ENCODE assay signal across 10 mouse cellular contexts in genomic region chr5:123694468-123694867, GRCm38 (mm10). TPM values are rescaled to one million over a fixed set of nuclear protein-coding genes. Genes with fewer than 3 reads are reported as not detected.
DNase-seq lines count a peak whose midpoint lies in the region; ATAC-seq and TF ChIP-seq lines count a peak whose summit lies in the region.
"Had no signal": no experiment of that assay in that cellular context is flagged by ENCODE, and none has a peak within 500 bp of the region (broad histone marks: within the 10 kb centered on the region; RNA-seq: fewer than 3 reads in every experiment).

No protein-coding gene starts in this region.

- H3K4me2 ChIP-seq in liver, postnatal 0 days (ENCODE audit: low read depth, low read length) = no peak overlapping the region
- H3K4me2 ChIP-seq in liver, embryonic 12.5 days = no peak overlapping the region
- no peak overlapping the region for H3K4me2 ChIP-seq in intestine, embryonic 15.5 days (replicated peaks)
- no peak overlapping the region for H3K4me2 ChIP-seq in stomach, embryonic 16.5 days (ENCODE audit: low read depth, low read length)
- no peak overlapping the region for H3K4me2 ChIP-seq in neural tube, embryonic 15.5 days
- H3K4me2 ChIP-seq: liver, embryonic 11.5 days had no signal

- no peak overlapping the region for H3K27ac ChIP-seq in liver, postnatal 0 days (ENCODE audit: low read depth)
- no peak overlapping the region for H3K27ac ChIP-seq in liver, embryonic 12.5 days
- no peak overlapping the region for H3K27ac ChIP-seq in intestine, embryonic 15.5 days
- peak overlapping the region; percentile 58; the same call in 1 of the 2 replicates for H3K27ac ChIP-seq in stomach, embryonic 16.5 days (ENCODE audit: low read length)
- H3K27ac ChIP-seq in neural tube, embryonic 15.5 days (replicated peaks) = no peak overlapping the region

- peaks cover 13% of the 10 kb centered on the region for H3K36me3 ChIP-seq in liver, postnatal 0 days (replicated peaks; ENCODE audit: insufficient read depth, low read length)
- peaks cover 24% of the 10 kb centered on the region for H3K36me3 ChIP-seq in liver, embryonic 12.5 days
- H3K36me3 ChIP-seq in intestine, embryonic 15.5 days = peaks cover 4% of the 10 kb centered on the region; the same call in 1 of the 2 replicates
- no peaks in the 10 kb centered on the region for H3K36me3 ChIP-seq in stomach, embryonic 16.5 days (ENCODE audit: control insufficient read depth, insufficient read depth, low read length)
- peaks cover 14% of the 10 kb centered on the region for H3K36me3 ChIP-seq in neural tube, embryonic 15.5 days

- H3K9ac ChIP-seq in liver, postnatal 0 days (replicated peaks) = no peak overlapping the region
- H3K9ac ChIP-seq in liver, embryonic 12.5 days = no peak overlapping the region
- H3K9ac ChIP-seq in intestine, embryonic 15.5 days = no peak overlapping the region
- no peak overlapping the region for H3K9ac ChIP-seq in stomach, embryonic 16.5 days (ENCODE audit: low read length)
- H3K9ac ChIP-seq in neural tube, embryonic 15.5 days (replicated peaks) = no peak overlapping the region

- DNase-seq in liver, postnatal 0 days = no peak
- peak; percentile 44 for DNase-seq in gastrocnemius, postnatal 14 days
- DNase-seq in thymus, postnatal 10 days (ENCODE audit: low spot score in 2 of 2) = no peak
- DNase-seq in layer of hippocampus, postnatal 14 days (ENCODE audit: low spot score in 2 of 2) = no peak

- 0 out of 2 replicates have a peak, but pooled peaks cover 3% of the 10 kb centered on the region for H3K4me1 ChIP-seq in liver, postnatal 0 days (ENCODE audit: insufficient read depth)
- no peaks in the 10 kb centered on the region for H3K4me1 ChIP-seq in liver, embryonic 12.5 days
- 0 out of 2 replicates have a peak, but pooled peaks cover 7% of the 10 kb centered on the region for H3K4me1 ChIP-seq in intestine, embryonic 15.5 days (replicated peaks)
- no peaks in the 10 kb centered on the region for H3K4me1 ChIP-seq in stomach, embryonic 16.5 days (ENCODE audit: control insufficient read depth, insufficient read depth, low read length)
- H3K4me1 ChIP-seq in neural tube, embryonic 15.5 days = no peaks in the 10 kb centered on the region

- no peak overlapping the region for H3K4me3 ChIP-seq in liver, postnatal 0 days (ENCODE audit: low read depth, low read length)
- no peak overlapping the region for H3K4me3 ChIP-seq in liver, embryonic 12.5 days
- H3K4me3 ChIP-seq in intestine, embryonic 15.5 days (replicated peaks) = no peak overlapping the region
- H3K4me3 ChIP-seq in stomach, embryonic 16.5 days (replicated peaks; ENCODE audit: low read length) = no peak overlapping the region
- no peak overlapping the region for H3K4me3 ChIP-seq in neural tube, embryonic 15.5 days (replicated peaks)

- peak; percentile 51; the same call in 1 of the 2 replicates for ATAC-seq in liver, postnatal 0 days
- no peak for ATAC-seq in liver, embryonic 12.5 days
- peak; percentile 47; the same call in 1 of the 2 replicates for ATAC-seq in intestine, embryonic 15.5 days
- peak; percentile 67; the same call in 1 of the 2 replicates for ATAC-seq in stomach, embryonic 16.5 days (ENCODE audit: insufficient read depth, low FRiP score)
- ATAC-seq in neural tube, embryonic 15.5 days (ENCODE audit: low FRiP score) = no peak
- ATAC-seq: Patski had no signal

- TF ChIP-seq EP300 in liver, postnatal 0 days (IDR thresholded peaks at IDR 0.05; ENCODE audit: low read depth) = no peak

- H3K27me3 ChIP-seq in liver, postnatal 0 days (ENCODE audit: insufficient read depth, low read length) = no peaks in the 10 kb centered on the region
- no peaks in the 10 kb centered on the region for H3K27me3 ChIP-seq in liver, embryonic 12.5 days (replicated peaks)
- H3K27me3 ChIP-seq in intestine, embryonic 15.5 days (replicated peaks) = no peaks in the 10 kb centered on the region
- no peaks in the 10 kb centered on the region for H3K27me3 ChIP-seq in stomach, embryonic 16.5 days (ENCODE audit: control insufficient read depth, insufficient read depth, low read length)
- no peaks in the 10 kb centered on the region for H3K27me3 ChIP-seq in neural tube, embryonic 15.5 days (replicated peaks)
- H3K27me3 ChIP-seq: Patski had no signal

- intact Hi-C loops in gastrocnemius, postnatal 14 days (cut with DNase I; ENCODE audit: low total_unique reads) = no loop called here

- WGBS in liver, postnatal 0 days (ENCODE audit: insufficient replicate concordance) = 42% methylated on average over 6 of the region's 6 CpGs
- 59% methylated on average over 6 of the region's 6 CpGs for WGBS in liver, embryonic 12.5 days (ENCODE audit: insufficient replicate concordance)
- WGBS in intestine, embryonic 15.5 days = 51% methylated on average over 6 of the region's 6 CpGs
- 37% methylated on average over 6 of the region's 6 CpGs for WGBS in stomach, embryonic 16.5 days
- WGBS in neural tube, embryonic 15.5 days = 67% methylated on average over 6 of the region's 6 CpGs

- TF ChIP-seq CTCF in liver, postnatal 0 days (IDR thresholded peaks at IDR 0.05; ENCODE audit: low read depth) = no peak

- no peaks in the 10 kb centered on the region for H3K9me3 ChIP-seq in liver, postnatal 0 days (ENCODE audit: low read length)
- no peaks in the 10 kb centered on the region for H3K9me3 ChIP-seq in liver, embryonic 12.5 days (replicated peaks)
- no peaks in the 10 kb centered on the region for H3K9me3 ChIP-seq in intestine, embryonic 15.5 days
- no peaks in the 10 kb centered on the region for H3K9me3 ChIP-seq in stomach, embryonic 16.5 days (replicated peaks; ENCODE audit: control insufficient read depth, low read length)
- H3K9me3 ChIP-seq in neural tube, embryonic 15.5 days (replicated peaks) = no peaks in the 10 kb centered on the region

RNA-seq across cellular contexts. Expression of gene Clip1, which starts 10.1 kb away (rescaled TPM):
- polyA plus RNA-seq in liver, postnatal 0 days (2015; fragmentation: Nextera tagmentation; extraction: Ambion mirVana) = 10.1 and 12.2 TPM in 2 replicates
- 17.6 and 20.4 TPM in 2 replicates for polyA plus RNA-seq in liver, embryonic 12.5 days (2016; fragmentation: Nextera tagmentation; extraction: Ambion mirVana)
- 100 to 1,000 TPM; 122 TPM for total RNA-seq in gastrocnemius, postnatal 14 days (2021)
- 29.9 TPM in 2 replicates for polyA plus RNA-seq in intestine, embryonic 15.5 days (2015; fragmentation: Nextera tagmentation; extraction: Ambion mirVana)
- 40.6 and 46.1 TPM in 2 replicates for polyA plus RNA-seq in stomach, embryonic 16.5 days (2015; fragmentation: Nextera tagmentation; extraction: Ambion mirVana)
- 72.1 and 81.1 TPM in 2 replicates for polyA plus RNA-seq in neural tube, embryonic 15.5 days (2015; fragmentation: Nextera tagmentation; extraction: Ambion mirVana)
- total RNA-seq in layer of hippocampus, postnatal 14 days (2021) = 100 to 1,000 TPM; 112 to 122 TPM

RNA-seq across cellular contexts. Expression of gene Zcchc8, which starts 26.4 kb away (rescaled TPM):
- polyA plus RNA-seq in liver, postnatal 0 days (2015; fragmentation: Nextera tagmentation; extraction: Ambion mirVana) = 19.3 and 23.7 TPM in 2 replicates
- 49.6 and 51.9 TPM in 2 replicates for polyA plus RNA-seq in liver, embryonic 12.5 days (2016; fragmentation: Nextera tagmentation; extraction: Ambion mirVana)
- total RNA-seq in gastrocnemius, postnatal 14 days (2021) = 10 to 100 TPM; 20.3 to 23.8 TPM
- polyA plus RNA-seq in intestine, embryonic 15.5 days (2015; fragmentation: Nextera tagmentation; extraction: Ambion mirVana) = 63.1 and 68.9 TPM in 2 replicates
- 61.1 and 64.5 TPM in 2 replicates for polyA plus RNA-seq in stomach, embryonic 16.5 days (2015; fragmentation: Nextera tagmentation; extraction: Ambion mirVana)
- 57.0 and 65.8 TPM in 2 replicates for polyA plus RNA-seq in neural tube, embryonic 15.5 days (2015; fragmentation: Nextera tagmentation; extraction: Ambion mirVana)
- total RNA-seq in layer of hippocampus, postnatal 14 days (2021) = 10 to 100 TPM; 44.3 to 50.0 TPM

RNA-seq across cellular contexts. Expression of gene Rsrc2, which starts 54.7 kb away (rescaled TPM):
- polyA plus RNA-seq in liver, postnatal 0 days (2015; fragmentation: Nextera tagmentation; extraction: Ambion mirVana) = 32.5 and 40.7 TPM in 2 replicates
- polyA plus RNA-seq in liver, embryonic 12.5 days (2016; fragmentation: Nextera tagmentation; extraction: Ambion mirVana) = 64.6 and 65.7 TPM in 2 replicates
- total RNA-seq in gastrocnemius, postnatal 14 days (2021) = 10 to 100 TPM; 42.3 to 48.2 TPM
- 90.5 and 100 TPM in 2 replicates for polyA plus RNA-seq in intestine, embryonic 15.5 days (2015; fragmentation: Nextera tagmentation; extraction: Ambion mirVana)
- 105 and 106 TPM in 2 replicates for polyA plus RNA-seq in stomach, embryonic 16.5 days (2015; fragmentation: Nextera tagmentation; extraction: Ambion mirVana)
- 117 and 123 TPM in 2 replicates for polyA plus RNA-seq in neural tube, embryonic 15.5 days (2015; fragmentation: Nextera tagmentation; extraction: Ambion mirVana)
- total RNA-seq in layer of hippocampus, postnatal 14 days (2021) = 10 to 100 TPM; 89.5 to 96.9 TPM

RNA-seq across cellular contexts. Expression of gene Kntc1, which starts 55.0 kb away (rescaled TPM):
- 7.5 and 7.6 TPM in 2 replicates for polyA plus RNA-seq in liver, postnatal 0 days (2015; fragmentation: Nextera tagmentation; extraction: Ambion mirVana)
- polyA plus RNA-seq in liver, embryonic 12.5 days (2016; fragmentation: Nextera tagmentation; extraction: Ambion mirVana) = 39.2 and 39.5 TPM in 2 replicates
- total RNA-seq in gastrocnemius, postnatal 14 days (2021) = 1 to 10 TPM in 1 of 2 experiments, under 1 TPM in 1; 0.89 to 2.0 TPM
- 19.7 and 21.7 TPM in 2 replicates for polyA plus RNA-seq in intestine, embryonic 15.5 days (2015; fragmentation: Nextera tagmentation; extraction: Ambion mirVana)
- 23.6 and 31.0 TPM in 2 replicates for polyA plus RNA-seq in stomach, embryonic 16.5 days (2015; fragmentation: Nextera tagmentation; extraction: Ambion mirVana)
- 4.7 and 9.1 TPM in 2 replicates for polyA plus RNA-seq in neural tube, embryonic 15.5 days (2015; fragmentation: Nextera tagmentation; extraction: Ambion mirVana)
- 1 to 10 TPM; 1.7 to 2.9 TPM for total RNA-seq in layer of hippocampus, postnatal 14 days (2021)

Comparison
In these comparisons a context has a peak if more than half of its experiments do, and no peak if none do; other contexts are left out.
1. ATAC-seq: peak in liver, postnatal 0 days (single experiment), intestine, embryonic 15.5 days (single experiment) and stomach, embryonic 16.5 days (single experiment); none in liver, embryonic 12.5 days (single experiment) and neural tube, embryonic 15.5 days (single experiment).